Mouse (Mus musculus) liver, embryonic 11.5 days (tissue): ENCODE measurements at regions not wholly inside any gene's neighbourhood (a gene's known extent, or its start where the extent isn't known, plus 50 kb on each side); places are given as distances from the start of the nearest gene placed in this dataset.

Source experiments
- ATAC-seq: fragments of 200-750 bp; cut with Nextera tagmentation; replicated peaks from 2 replicates; pipeline ENCODE4 v1.8.0; 2017; ENCODE audit warnings: moderate number of reproducible peaks, mild to moderate bottlenecking, moderate TSS enrichment, moderate library complexity; ENCODE audit not compliant: low FRiP score
- DNase-seq: peaks from one replicate; pipeline ENCODE4 v3.0.0-alpha.2; 2017; ENCODE audit warnings: low spot score
- H3K27ac ChIP-seq: fragments of 300-500 bp; sonication (generic); 2 replicates; pipeline ENCODE4 v1.5.1; 2014; ENCODE audit warnings: mild to moderate bottlenecking, low read depth, low read length, control low read depth
- H3K27me3 ChIP-seq: fragments of 300-500 bp; sonication (generic); replicated peaks from 2 replicates; pipeline ENCODE4 v1.6.1; 2014; ENCODE audit warnings: low read length, mixed read lengths; ENCODE audit not compliant: control insufficient read depth, insufficient read depth
- H3K36me3 ChIP-seq: fragments of 300-500 bp; sonication (generic); 2 replicates; pipeline ENCODE4 v1.6.1; 2014; ENCODE audit warnings: mild to moderate bottlenecking, low read length, moderate library complexity, mixed read lengths; ENCODE audit not compliant: control insufficient read depth, insufficient read depth
- H3K4me1 ChIP-seq: fragments of 300-500 bp; sonication (generic); replicated peaks from 2 replicates; pipeline ENCODE4 v1.6.1; 2014; ENCODE audit warnings: low read length, mixed read lengths; ENCODE audit not compliant: control insufficient read depth, insufficient read depth
- H3K4me2 ChIP-seq: fragments of 300-500 bp; sonication (generic); 2 replicates; pipeline ENCODE4 v1.6.1; 2014; ENCODE audit warnings: mild to moderate bottlenecking, control low read depth, moderate library complexity
- H3K4me3 ChIP-seq: fragments of 300-500 bp; sonication (generic); 2 replicates; pipeline ENCODE4 v1.5.1; 2014; ENCODE audit warnings: low read depth, low read length, control low read depth
- H3K9ac ChIP-seq: fragments of 300-500 bp; sonication (generic); 2 replicates; pipeline ENCODE4 v1.6.1; 2014; ENCODE audit warnings: low read depth, low read length, control low read depth
- H3K9me3 ChIP-seq: fragments of 300-500 bp; sonication (generic); 2 replicates; pipeline ENCODE4 v1.6.1; 2016; ENCODE audit warnings: low read length, inconsistent platforms, mixed read lengths; ENCODE audit not compliant: control insufficient read depth
- WGBS: fragments of 180-500 bp; shearing (Covaris S2); extraction: QIAGEN DNeasy Blood & Tissue Kit; methylation state at CpG from one replicate; pipeline ENCODE4 v1.1.7; 2014; 5-methylcytosine and 5-hydroxymethylcytosine counted together

DNA sequence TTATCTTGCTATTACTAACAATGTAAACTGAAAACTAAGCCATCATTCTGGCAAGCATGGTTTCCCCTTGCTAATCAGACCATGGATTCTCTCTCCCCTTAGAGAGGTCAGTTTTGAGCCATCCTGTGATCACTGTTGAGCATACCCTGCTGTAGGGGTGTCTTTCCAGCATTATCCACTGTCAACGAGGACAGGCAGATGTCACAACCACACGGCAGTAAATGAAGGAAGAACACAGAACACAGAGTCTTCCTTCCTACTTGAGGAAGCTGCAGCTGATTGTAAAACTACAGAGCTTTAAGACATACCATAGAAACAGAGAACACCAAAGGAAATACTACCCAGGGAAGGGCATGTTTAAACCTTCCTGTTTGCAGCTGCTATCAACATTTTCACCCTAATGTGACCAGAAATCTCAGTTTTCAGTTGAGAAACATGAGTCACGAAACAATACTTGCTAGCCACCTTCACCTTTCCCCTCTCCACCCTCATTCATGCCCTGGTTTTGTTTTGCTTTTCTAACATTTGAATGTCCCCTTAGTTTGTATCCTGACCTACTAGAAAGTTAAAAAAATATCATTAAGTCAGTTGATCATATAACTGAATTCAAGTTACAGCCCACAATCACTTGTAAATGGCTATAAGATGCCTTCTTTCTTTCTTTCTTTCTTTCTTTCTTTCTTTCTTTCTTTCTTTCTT lies 356.8 kb upstream of the Cited2 start:
- no peak overlapping the region for H3K27ac ChIP-seq
- no peak overlapping the region for H3K9ac ChIP-seq
- H3K4me2 ChIP-seq = no peak overlapping the region
- no peaks in the 10 kb centered on the region for H3K4me1 ChIP-seq
- no peaks in the 10 kb centered on the region for H3K36me3 ChIP-seq
- 45% methylated on average over 3 of the region's 3 CpGs for WGBS
- no peak overlapping the region for H3K4me3 ChIP-seq
- no peak for DNase-seq
- H3K9me3 ChIP-seq = no peaks in the 10 kb centered on the region
- no peaks in the 10 kb centered on the region for H3K27me3 ChIP-seq
- no peak for ATAC-seq

DNA sequence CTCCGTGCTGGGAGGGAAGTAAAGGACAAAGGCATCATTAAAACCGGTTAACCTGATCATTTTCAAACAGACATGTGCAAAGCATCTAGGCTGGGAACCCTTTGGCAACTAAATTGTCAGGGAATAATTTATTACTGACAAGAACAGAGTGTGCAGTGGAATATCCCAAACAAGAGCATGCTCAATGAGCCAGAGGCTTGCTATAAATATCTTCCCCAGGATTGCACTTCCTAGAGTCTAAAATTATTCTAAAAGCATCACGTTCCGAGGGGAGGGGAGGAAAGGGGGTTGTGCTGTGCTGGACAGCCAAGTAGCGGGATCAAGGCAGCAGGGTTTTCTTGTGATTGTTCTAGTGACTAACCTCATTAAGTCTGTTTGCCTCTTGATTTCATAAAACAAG lies 356.0 kb upstream of the Cited2 start:
- H3K4me1 ChIP-seq = no peaks in the 10 kb centered on the region
- no peak overlapping the region for H3K9ac ChIP-seq
- no peak for ATAC-seq
- no peaks in the 10 kb centered on the region for H3K36me3 ChIP-seq
- H3K27ac ChIP-seq = no peak overlapping the region
- no peak overlapping the region for H3K4me3 ChIP-seq
- H3K9me3 ChIP-seq = no peaks in the 10 kb centered on the region
- no peaks in the 10 kb centered on the region for H3K27me3 ChIP-seq
- no peak overlapping the region for H3K4me2 ChIP-seq
- 55% methylated on average over 5 of the region's 5 CpGs for WGBS
- DNase-seq = no peak

DNA sequence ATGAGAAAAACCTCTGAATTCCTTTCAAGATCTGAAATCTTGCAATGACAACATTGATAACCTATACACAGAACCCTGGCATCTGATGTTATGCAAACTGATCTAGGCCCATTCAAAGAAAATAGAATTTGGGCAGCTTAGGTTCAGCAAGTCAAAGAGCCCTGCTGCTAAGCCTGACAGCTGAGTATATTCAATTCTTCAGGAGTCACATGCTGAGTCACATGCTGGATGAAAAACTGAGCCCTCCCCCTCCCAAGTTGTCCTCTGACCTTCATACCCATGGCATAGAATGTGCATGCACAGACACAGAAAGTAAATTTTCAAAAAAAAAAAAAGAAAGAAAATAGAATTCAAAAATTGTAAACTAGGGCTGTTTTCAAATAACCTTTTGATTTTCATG lies 355.6 kb upstream of the Cited2 start:
- no peak overlapping the region for H3K4me2 ChIP-seq
- no peak overlapping the region for H3K9ac ChIP-seq
- H3K27ac ChIP-seq = no peak overlapping the region
- DNase-seq (no peak), ATAC-seq (no peak)
- no peaks in the 10 kb centered on the region for H3K27me3 ChIP-seq
- H3K9me3 ChIP-seq = no peaks in the 10 kb centered on the region
- no peak overlapping the region for H3K4me3 ChIP-seq
- no peaks in the 10 kb centered on the region for H3K4me1 ChIP-seq
- no peaks in the 10 kb centered on the region for H3K36me3 ChIP-seq

DNA sequence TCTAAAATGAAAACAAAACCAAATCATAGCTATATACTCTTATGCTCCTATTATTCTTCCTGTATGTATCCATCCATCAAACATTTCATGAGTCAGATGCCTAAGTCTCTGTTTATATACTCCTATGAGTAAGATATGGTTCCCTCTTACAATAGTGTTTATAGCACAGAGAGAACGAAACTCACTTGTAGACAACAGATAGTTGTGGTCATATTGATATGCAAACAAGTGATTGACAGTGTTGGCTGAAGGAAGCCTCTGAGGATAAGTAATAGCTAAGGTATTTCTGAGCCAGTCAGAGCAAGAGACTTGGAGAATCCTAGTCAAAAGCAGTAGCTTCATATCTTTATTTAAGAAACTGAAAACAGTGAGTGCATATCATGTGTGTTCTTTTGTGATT lies 354.4 kb upstream of the Cited2 start:
- Histone ChIP-seq H3K9me3 (no peaks in the 10 kb centered on the region), H3K27ac (no peak overlapping the region), H3K36me3 (no peaks in the 10 kb centered on the region), H3K4me2 (no peak overlapping the region), H3K4me1 (no peaks in the 10 kb centered on the region), H3K4me3 (no peak overlapping the region), H3K9ac (no peak overlapping the region), H3K27me3 (no peaks in the 10 kb centered on the region)
- 71% methylated on average over 1 of the region's 1 CpGs for WGBS
- ATAC-seq (no peak), DNase-seq (no peak)

DNA sequence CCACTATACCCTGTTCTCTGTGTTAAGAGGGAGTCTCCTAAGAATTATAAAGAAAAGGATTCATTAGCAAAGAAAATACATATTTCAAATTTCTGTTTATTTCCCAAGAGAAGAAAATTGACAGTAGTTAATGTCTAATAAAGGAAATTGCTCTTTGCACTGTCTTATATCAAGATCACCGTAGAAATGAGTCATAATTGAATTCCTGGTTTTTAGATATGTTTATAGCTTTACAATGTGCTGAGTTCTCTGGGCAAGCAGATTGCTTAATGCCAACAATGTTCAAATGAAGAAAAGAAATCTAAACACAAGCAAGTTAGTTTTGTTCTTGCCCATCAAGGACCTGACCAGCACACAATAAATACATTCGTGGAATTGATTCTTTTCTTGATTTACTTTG lies 350.1 kb upstream of the Cited2 start:
- Histone ChIP-seq H3K27ac (no peak overlapping the region), H3K4me1 (no peaks in the 10 kb centered on the region), H3K4me2 (no peak overlapping the region), H3K4me3 (no peak overlapping the region), H3K9ac (no peak overlapping the region), H3K36me3 (no peaks in the 10 kb centered on the region), H3K27me3 (no peaks in the 10 kb centered on the region), H3K9me3 (no peaks in the 10 kb centered on the region)
- WGBS = 80% methylated on average over 2 of the region's 2 CpGs
- ATAC-seq = no peak
- DNase-seq = no peak

DNA sequence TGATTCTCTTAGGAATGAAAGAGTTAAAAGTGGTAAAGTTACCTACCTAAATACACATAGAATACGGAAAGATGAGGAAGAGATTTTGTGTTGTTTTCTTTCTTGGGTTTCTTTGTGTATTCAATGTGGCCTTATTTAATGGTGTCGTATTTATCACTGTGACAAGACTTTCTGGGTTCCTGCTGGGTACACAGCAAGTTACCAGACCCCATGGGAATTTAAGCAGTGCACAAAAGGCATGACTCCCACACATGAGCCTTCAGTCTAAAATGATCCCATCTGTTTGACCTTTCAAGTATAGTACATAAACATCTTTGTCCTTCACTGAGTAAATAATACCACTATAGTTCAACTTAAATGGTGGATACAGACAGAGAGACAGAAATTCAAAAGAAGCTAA lies 349.0 kb upstream of the Cited2 start:
- Histone ChIP-seq H3K4me1 (no peaks in the 10 kb centered on the region), H3K27me3 (no peaks in the 10 kb centered on the region), H3K9ac (no peak overlapping the region), H3K36me3 (no peaks in the 10 kb centered on the region), H3K4me2 (no peak overlapping the region), H3K9me3 (no peaks in the 10 kb centered on the region), H3K4me3 (no peak overlapping the region), H3K27ac (no peak overlapping the region)
- no peak for DNase-seq
- 60% methylated on average over 2 of the region's 2 CpGs for WGBS
- ATAC-seq = no peak

DNA sequence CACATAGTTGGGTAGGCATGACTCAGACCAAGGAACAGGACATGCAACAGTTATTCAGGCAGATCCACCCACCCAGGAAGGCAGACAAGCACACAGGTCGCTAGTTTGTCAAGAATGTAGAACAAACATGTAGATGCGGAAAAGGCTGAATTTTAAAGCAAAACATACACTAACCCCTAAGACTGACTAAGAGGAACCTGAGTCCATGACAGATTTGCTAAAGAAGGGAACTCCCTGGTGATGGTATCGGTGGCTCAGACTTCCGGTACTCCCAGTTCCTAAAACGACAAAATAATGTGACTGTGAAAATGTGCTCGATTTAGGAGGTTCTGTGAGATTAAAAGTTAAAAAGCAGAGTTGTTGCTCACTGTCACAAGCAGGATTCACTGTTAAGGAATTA lies 340.0 kb upstream of the Cited2 start:
- H3K4me3 ChIP-seq = no peak overlapping the region
- 71% methylated on average over 6 of the region's 6 CpGs for WGBS
- no peak overlapping the region for H3K27ac ChIP-seq
- H3K4me2 ChIP-seq = no peak overlapping the region
- H3K4me1 ChIP-seq = no peaks in the 10 kb centered on the region
- no peaks in the 10 kb centered on the region for H3K9me3 ChIP-seq
- H3K36me3 ChIP-seq = no peaks in the 10 kb centered on the region
- DNase-seq (no peak), ATAC-seq (no peak)
- no peaks in the 10 kb centered on the region for H3K27me3 ChIP-seq
- H3K9ac ChIP-seq = no peak overlapping the region

DNA sequence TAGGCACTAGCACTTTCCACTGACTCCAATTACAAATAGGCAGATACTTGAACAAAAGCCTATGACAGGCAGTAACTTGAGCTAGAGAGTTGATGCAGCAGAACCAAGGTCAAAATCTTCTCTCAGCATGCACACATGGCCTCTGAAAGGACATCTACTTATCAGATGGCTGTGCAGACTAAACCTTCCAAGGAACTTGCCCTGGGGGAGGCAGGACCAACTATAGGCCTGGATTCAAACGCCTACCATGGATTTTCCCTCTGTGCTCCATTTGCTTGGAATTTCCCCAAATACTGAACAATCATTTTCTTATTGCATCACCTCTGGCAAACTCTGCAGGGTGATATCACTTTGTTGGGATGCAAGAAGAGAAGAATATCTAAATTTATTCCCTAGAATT lies 337.8 kb upstream of the Cited2 start:
- WGBS = 72% methylated on average over 1 of the region's 1 CpGs
- Histone ChIP-seq H3K36me3 (no peaks in the 10 kb centered on the region), H3K4me1 (no peaks in the 10 kb centered on the region), H3K9me3 (no peaks in the 10 kb centered on the region), H3K9ac (no peak overlapping the region), H3K4me3 (no peak overlapping the region), H3K27ac (no peak overlapping the region), H3K27me3 (no peaks in the 10 kb centered on the region), H3K4me2 (no peak overlapping the region)
- no peak for ATAC-seq
- DNase-seq = no peak

DNA sequence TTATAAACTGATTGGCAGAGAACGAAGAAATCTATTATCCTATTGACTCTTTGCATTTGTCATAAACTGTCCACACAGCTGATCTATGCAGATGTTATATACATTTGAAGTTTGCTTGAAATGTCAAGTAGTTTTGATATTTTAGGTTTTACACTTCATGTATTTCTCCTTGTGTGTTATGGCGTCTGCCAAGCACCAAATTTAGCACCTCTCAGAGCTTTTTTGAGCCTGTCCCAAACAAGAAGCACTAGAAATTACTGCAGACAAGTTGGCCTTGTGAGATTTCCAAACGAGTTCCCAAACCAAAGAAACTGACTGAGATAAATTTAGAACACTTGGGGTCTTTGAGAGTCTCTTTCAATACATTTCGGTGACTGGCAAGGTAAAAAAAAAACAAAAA lies 335.7 kb upstream of the Cited2 start:
- no peak overlapping the region for H3K27ac ChIP-seq
- 82% methylated on average over 4 of the region's 4 CpGs for WGBS
- H3K4me2 ChIP-seq = no peak overlapping the region

More for the DNA sequence above, 335.7 kb upstream of the Cited2 start:
- Histone ChIP-seq H3K4me1 (no peaks in the 10 kb centered on the region), H3K27me3 (no peaks in the 10 kb centered on the region), H3K4me3 (no peak overlapping the region), H3K36me3 (no peaks in the 10 kb centered on the region), H3K9me3 (no peaks in the 10 kb centered on the region), H3K9ac (no peak overlapping the region)
- ATAC-seq (no peak), DNase-seq (no peak)
